ENCODE assay signal across 8 mouse cellular contexts in the genomic region with DNA sequence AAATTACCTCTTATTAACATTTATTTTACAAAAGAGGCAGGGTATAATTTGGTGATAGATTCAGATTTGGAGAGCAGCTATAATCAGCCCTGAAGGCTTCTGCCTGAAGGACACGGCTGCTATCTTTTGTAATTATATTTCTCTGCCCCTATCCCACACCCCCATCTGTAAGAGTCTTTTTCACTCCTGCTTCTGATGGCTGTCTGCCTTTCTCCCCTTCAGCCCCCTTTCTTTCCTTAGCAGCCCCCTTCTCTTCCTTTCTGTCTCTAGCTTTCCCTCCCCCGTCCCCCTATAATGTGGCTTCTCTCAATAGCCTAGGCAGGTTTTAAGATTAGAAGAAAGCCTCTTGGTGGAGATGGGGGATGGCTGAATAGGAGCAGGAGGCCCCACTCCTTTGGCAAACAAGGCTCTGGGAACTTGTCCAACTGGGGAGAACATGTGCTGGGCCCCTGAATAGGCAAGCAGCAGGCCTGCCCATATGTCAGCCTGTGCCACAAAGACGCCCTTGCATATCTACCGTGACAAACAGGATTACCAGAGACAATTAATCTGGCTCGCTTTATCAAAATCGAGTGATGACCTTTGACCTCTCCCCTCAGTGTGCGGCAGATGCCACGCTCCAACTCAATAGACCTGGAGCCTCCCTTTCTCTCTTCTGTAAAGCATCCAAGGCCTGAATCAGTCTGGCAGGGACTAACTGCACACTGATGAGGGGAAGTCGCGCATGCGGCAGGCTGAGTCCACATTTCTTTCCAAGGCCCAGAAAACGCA.
DNase-seq lines count a peak whose midpoint lies in the region; ATAC-seq lines count a peak whose summit lies in the region.

No protein-coding gene starts in this region.

- H3K4me2 ChIP-seq in liver, embryonic 12.5 days, result no peak overlapping the region

- no peak overlapping the region for H3K27ac ChIP-seq in liver, embryonic 12.5 days

- H3K4me3 ChIP-seq in liver, embryonic 12.5 days, result no peak overlapping the region

- peak; percentile 47 for DNase-seq in MN1 (ENCODE audit: low spot score)
- peak; percentile 67 for DNase-seq in cerebellum, adult 8-10 months
- DNase-seq in large intestine, adult 2 months (ENCODE audit: low read depth, low spot score), result peak; percentile 33
- peak; percentile 12 for DNase-seq in lung, postnatal 36 days
- DNase-seq in right cerebral cortex, adult 2 months (ENCODE audit: low spot score in 2 of 2), result peak; percentile 39 to 50
- DNase-seq in adrenal gland, postnatal 10 days, result no peak

- 33% methylated on average over 12 of the region's 12 CpGs for WGBS in large intestine, adult 2 months
- WGBS in liver, embryonic 12.5 days (ENCODE audit: insufficient replicate concordance), result 54% methylated on average over 12 of the region's 12 CpGs

- H3K9me3 ChIP-seq in liver, embryonic 12.5 days (replicated peaks), result no peaks in the 10 kb centered on the region

- H3K27me3 ChIP-seq in liver, embryonic 12.5 days (replicated peaks), result no peaks in the 10 kb centered on the region

- H3K36me3 ChIP-seq in liver, embryonic 12.5 days, result no peaks in the 10 kb centered on the region

- H3K9ac ChIP-seq in liver, embryonic 12.5 days, result no peak overlapping the region

- peak; percentile 76 for ATAC-seq in frontal cortex, adult (ENCODE audit: low TSS enrichment)
- no peak for ATAC-seq in liver, embryonic 12.5 days

- H3K4me1 ChIP-seq in liver, embryonic 12.5 days, result no peaks in the 10 kb centered on the region
